Mouse (Mus musculus) heart, postnatal 36 days (tissue): ENCODE results near the gene Flt3l. TPM values are rescaled to one million over a fixed set of nuclear protein-coding genes. Genes with fewer than 3 reads are reported as not detected.
"Not testable (repeated sequence)": the region's sequence is repeated elsewhere in the genome, so short reads cannot be mapped to it uniquely, and the experiment has no call there.

Experiments
- DNase-seq, 2 experiments: peaks; one replicate each; pipeline ENCODE4 v3.0.0; 2021 to 2022
- intact Hi-C: fragments of 180-260 bp; cut with DNase I; formaldehyde crosslinking; loops from one replicate; pipeline ENCODE4 v1.15.1; 2025
- total RNA-seq, 2 experiments: library from RNA; stranded (reverse); gene quantifications; 2 replicates each; pipeline ENCODE4 v1.2.3; 2021

Gene Flt3l
- total RNA-seq, 2 experiments from 2014 or later = 7.0 to 16.1 TPM

DNA sequence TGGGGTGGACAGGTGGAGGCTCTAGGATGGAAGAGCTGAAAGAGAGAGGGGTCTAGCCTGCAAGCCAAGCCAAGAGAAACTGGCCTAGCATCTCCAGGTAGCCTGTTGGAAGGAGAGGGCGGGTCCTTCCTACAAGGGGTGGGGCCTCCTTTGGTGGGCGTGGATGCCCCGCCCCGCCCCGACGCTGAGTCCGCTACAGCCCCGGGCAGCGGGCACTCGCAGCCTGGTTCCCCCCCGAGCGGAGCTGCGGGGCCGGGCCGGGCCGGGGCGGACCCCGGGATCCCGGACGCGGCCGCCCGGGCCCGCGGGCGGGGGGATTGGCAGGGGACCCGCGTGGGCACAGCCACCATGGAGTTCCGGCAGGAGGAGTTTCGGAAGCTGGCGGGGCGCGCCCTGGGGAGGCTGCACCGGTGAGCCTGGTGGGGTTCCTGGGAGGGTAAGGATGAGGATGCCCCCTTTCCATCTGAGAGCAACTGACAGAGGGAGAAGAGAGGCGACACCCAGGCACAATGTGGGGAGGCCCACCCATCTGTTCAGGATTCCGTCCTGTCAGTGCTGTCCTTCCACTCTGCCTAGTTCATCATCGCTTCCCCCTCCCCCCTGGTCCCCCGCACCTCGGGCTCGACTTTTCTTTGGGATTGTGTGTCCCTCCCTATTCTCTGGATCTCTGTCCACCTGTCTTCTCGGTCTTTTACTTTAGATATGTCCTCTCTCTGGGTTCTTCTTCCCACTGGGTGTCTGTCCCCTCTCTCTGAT, 27.7 kb upstream of the Flt3l start, which contains the start of gene Slc17a7:
TSS of gene Slc17a7 (plus strand) at position 215 of the 756 bp plus-strand sequence.
- DNase-seq = no peak
- intact Hi-C loops = loop anchor here (2.0 kb wide), 1 partner anchor 135 kb away; no protein-coding TSS in a partner anchor

DNA sequence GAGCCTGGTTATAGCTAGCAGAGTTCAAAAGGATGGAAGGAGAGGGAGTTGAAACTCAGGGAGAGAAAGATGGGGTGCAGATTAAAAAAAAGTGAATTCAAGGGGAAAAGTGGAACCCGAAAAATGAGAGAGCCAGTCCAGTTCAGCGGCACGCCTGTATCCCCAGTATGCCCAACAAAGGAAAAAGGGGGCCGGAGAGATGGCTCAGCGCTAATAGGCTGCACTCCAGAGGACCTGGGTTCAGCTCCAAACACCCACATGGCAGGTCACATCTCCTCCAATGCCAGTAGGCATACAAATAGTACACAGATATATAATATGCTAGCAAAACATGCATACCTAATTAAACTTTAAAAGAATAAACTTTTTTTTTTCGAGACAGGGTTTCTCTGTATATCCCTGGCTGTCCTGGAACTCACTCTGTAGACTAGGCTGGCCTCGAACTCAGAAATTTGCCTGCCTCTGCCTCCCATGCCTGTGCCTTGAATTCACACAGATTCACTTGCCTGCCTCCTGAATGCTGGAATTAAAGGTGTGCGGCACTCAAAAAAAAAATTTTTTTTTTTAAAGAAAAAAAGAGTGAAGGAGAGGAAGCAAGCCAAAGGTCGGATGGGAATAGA, 26.9 kb upstream of the Flt3l start:
- intact Hi-C loops = loop anchor here (1.0 to 2.0 kb wide), 2 partner anchors 35 to 136 kb away; no protein-coding TSS in a partner anchor
- no peak for DNase-seq

DNA sequence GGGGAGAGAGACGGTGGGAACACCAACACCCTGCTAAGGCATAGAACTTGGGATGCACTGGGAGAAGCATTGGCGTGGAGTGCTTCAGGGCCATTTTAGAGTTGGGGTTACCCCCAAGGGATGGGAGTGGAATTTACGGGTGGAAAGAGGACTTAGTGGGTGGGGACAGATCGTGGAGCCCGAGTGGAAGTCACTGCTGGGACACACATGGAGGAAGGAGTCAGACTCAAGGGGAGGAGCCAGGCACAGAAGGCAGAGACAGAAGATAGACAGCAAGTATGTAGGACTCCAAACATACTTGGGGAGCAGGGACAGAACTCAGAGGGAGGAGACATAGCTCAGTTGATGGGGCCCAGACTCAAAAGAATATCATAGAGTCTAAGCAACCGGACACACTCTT, 26.3 kb upstream of the Flt3l start:
- no peak for DNase-seq
- intact Hi-C loops = loop anchor here (1.0 to 2.0 kb wide), 2 partner anchors 36 to 136 kb away; no protein-coding TSS in a partner anchor

DNA sequence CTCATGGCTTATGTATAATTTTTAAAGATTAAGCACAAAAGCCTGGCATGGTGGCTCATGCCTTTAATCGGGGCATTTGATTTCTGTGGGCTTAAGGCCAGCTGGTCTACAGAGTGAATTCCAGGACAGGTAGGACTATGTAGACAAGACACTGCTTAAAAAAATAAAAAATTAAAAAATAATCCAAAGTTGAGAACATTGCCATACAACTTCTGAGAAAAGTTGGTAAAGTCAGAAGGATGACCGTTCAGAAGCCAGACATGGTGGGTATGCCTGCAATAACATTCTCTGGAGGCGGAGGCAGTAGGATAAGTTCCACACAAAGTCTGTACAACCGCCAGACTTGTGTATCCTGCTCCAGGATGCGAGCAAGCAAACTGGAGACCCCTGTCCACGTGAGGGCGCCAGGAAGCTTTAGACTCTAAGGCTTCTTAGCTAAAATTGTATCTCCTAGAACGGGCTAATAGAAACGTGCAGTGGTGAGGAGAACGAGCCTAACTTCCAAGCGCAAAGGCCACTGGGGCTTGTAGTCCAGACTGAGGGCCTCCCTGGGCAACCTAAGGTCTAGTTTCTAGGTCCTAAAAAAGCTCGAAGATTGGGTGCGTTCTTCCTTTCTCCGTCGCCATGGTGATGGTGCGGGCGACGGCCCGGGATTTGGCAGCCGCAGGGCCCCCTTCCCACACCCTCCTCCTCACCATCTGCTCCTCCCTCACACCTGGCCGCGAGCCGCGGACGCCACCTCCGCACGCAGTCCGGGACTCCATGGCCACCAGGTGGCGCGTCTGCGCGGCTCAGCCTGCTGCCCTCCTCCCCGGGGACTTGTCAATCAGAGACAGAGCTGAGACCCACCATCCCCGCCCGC, 25.6 kb upstream of the Flt3l start:
- intact Hi-C loops = loop anchor here (1.0 to 2.0 kb wide), 2 partner anchors 36 to 137 kb away; no protein-coding TSS in a partner anchor
- DNase-seq = peak; percentile 91 to 92

DNA sequence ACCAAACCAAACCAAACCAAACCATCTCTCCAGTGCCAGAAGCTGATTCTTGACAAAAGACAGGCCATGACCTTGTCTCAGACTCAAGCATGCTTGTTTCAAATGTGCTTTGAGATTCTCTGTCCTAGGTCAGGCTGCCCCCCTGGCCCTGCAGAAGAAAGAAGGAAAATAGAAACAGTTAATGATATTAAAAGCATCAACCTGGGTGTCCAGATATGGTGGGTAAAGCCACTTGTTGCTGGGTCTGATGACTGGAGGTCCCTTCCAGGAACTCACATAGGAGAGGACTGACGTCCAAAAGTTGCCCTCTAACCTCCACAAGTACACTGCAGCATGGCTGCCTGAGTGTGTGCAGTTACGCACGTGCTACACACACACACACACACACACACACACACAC, 24.6 kb upstream of the Flt3l start:
- no peak for DNase-seq
- intact Hi-C loops = no loop called here

DNA sequence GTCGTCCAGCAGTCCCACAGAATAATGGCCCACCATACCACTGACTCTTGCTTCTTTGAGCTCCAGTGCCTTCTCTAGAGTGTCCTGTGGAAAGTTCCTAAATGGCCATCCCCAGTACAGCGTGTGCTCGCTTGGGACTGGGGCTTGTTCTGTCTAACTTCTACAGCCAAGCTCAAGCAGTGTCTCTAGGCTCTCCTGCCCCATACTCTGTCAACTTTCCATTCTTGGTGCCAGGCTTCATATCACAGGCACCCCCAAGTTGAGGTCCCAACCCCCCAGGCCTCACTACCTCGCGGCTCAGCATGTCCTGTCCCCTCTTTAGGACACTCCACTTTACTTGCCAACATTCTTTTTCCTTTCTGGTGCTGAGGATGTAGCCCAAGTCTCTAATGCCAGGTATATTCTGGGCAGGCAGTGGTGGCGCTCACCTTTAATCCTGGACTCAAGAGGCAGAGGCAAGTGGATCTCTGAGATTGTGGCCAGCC, 24.1 kb upstream of the Flt3l start:
- intact Hi-C loops = no loop called here
- no peak for DNase-seq

DNA sequence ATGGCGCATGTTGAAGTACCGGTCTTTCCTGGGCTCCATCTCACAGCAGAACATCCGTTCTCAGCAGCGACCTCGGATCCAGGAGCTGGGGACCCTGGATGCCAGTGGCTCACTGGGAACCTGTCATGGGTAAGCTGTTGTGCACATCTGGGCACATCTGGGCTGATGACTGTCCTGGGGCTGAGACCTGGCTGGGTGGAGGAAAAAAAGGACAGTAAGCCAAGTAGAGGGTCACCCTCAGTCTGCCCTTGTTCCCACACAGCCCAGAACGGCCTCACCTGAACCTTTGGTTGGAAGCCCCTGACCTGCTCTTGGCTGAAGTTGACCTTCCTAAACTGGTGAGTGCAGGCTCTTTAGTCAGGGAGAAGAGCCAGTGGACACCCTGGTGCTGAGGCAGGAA, 22.8 kb upstream of the Flt3l start:
- DNase-seq = no peak
- intact Hi-C loops = no loop called here

DNA sequence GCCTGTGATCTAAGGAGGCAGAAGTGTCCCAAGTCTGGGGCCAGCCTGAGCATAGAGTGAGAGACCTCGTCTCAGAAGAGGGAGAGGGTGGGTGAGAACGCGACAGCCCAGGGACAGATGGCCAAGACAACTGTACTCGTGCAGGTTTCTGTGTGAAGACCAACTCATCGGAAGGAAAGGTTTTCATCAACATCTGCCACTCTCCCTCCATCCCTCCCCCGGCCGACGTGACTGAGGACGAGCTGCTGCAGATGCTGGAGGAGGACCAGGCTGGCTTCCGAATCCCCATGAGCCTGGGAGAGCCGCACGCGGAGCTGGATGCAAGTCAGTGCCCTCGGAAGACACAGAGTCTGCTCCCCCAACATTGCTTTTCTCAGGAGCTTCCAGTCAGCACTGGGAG, 21.2 kb upstream of the Flt3l start:
- DNase-seq = no peak

DNA sequence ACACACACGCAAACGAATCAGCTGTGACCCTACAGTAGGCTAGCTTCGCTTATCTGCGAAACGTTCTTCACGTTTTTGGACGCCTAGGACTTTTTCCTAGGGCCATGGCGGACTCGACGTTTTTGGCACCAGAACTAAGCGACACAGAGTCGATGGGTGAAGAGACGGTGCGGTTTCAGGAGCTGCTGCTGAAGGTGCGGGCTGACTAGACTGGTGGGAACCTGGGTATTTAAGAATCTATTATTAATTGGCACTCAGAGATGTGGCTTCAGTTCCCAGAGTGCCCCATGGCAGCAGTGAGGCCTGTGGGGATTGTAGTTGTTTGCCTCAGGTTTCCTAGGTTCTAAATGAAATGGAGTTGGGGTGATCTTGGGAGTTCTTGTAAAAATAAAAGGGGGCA, 20.0 kb upstream of the Flt3l start:
- intact Hi-C loops = no loop called here
- no peak for DNase-seq

More for the DNA sequence above, 21.2 kb upstream of the Flt3l start:
- intact Hi-C loops = no loop called here

DNA sequence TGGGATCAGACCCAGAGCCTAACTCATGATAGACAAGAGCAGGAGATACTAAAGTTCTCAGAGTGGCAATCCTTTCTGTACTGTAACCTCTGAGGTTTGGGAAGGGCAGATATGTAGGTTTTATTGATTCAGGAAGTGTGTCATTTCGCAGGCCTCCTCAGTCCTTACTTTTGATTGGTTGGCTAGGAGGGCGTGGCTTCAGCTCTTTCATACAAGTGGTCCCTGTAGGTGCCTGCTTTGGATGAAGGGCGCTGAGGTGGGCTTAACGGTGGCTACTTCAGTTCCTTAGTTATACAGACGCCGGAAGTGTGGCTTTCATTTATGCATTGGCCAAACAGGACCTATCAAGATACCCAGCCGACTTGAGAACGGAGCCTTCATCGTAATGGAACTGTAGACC, 19.4 kb upstream of the Flt3l start:
- intact Hi-C loops = no loop called here
- no peak for DNase-seq

DNA sequence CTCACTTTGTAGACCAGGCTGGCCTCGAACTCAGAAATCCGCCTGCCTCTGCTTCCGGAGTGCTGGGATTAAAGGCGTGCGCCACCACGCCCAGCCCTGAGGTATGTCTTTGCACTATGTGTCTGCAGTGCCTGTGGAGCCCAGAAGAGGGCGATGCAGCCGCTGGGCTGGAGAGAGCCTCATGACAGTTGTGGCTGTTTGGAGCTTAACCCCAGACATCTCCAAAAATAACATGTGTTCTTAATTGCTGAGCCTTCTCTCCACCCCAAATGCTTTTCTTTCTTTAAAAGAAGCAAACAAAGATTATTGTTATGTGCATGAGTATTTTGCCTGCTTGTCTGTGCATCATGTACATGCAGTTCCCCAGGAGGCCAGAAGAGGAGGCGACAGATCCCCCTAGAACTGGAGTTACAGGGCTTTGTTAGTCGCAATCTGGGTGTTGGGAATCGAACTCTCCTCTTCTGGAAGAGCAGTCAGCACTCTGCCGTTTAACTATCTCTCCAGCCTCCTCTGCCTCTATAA, 18.8 kb upstream of the Flt3l start:
- intact Hi-C loops = loop anchor here (1.0 kb wide), 1 partner anchor 27 kb away; the partner anchor contains the start of gene Rpl13a
- DNase-seq = peak; percentile 52 to 56

DNA sequence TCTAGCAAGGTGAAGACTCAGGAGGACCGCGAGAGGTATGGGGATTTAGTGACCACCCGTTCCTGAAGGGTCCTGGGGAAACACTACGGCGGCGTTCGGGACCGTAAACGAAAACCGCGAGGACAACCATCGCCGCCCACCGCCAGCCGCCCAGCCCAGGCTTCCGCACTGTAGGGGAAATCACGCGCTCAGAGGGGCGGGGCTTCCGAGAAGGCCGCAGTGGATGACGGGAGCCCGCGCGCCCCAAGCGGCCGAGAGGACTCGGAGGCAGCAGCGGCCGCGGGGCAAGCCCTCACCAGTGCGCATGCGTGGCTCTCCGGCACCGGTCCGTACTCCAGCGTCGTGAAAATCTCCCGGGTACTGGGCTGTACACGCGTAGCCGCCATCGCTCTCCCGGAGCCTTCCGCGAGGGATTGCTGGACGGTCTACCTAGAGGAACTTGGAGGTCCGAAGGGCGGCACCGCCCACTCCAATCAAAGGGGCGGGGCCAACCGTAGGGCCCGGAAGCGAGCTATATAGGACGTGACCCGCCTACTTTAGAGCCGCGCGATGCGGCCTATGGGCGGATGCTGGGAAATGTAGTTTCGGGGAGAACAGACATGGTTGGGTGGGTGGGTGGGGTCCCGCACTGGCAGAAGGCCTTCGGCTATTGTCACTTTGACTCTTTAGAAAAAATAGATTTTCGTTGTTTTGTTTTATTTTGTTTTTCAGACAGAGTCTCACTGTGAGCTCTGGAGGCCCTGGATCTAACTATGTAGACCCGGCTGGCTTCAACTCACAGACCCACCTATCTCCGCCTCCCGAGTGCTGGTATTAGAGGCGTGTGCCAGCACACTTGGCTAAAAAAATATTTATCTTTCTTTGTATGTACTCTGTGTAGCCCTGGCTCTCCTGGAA, 18.1 kb upstream of the Flt3l start, which contains the start of the genes Pih1d1 and Aldh16a1:
TSS of gene Pih1d1 (plus strand) at position 208 of the 897 bp plus-strand sequence.
TSS of gene Aldh16a1 (minus strand) at position 489 of the 897 bp plus-strand sequence.
- DNase-seq = peak; percentile 96 to 99
- intact Hi-C loops = loop anchor here (1.0 kb wide), 1 partner anchor 26 kb away; the partner anchor contains the start of gene Rpl13a

DNA sequence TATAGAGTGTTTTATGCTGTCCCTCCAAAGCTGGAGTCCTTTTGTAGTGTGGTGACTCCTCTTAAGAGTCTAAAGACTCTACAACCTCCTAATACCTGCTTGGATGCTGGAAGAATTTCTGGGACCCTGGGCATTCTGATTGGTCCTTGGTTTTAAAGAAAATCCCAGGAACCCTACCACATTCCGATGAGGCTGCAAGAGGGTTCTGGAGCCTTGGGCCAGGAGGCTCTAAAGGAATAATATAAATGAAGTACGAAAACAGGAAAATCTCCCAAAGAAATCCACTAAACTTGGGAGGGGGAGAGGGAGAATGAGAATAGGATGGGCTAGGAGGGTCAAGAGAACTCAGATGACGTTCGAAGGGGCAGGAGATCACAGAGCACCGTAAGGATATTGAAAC, 17.4 kb upstream of the Flt3l start:
- no peak for DNase-seq
- intact Hi-C loops = no loop called here

DNA sequence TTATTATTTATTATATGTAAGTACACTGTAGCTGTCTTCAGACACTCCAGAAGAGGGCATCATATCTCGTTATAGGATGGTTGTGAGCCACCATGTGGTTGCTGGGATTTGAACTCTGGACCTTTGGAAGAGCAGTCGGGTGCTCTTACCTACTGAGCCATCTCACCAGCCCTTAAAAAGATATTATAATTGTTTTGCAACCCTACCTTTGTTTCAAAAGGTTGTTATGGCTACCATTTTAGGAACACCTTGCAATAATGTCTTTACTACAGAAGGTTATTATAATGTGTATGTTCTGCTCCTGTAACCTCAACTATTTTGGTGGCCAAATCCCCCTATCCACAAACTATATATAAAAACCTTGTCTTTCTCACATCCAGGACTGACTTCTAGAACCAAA, 16.8 kb upstream of the Flt3l start:
- intact Hi-C loops, DNase-seq: not testable (repeated sequence)

DNA sequence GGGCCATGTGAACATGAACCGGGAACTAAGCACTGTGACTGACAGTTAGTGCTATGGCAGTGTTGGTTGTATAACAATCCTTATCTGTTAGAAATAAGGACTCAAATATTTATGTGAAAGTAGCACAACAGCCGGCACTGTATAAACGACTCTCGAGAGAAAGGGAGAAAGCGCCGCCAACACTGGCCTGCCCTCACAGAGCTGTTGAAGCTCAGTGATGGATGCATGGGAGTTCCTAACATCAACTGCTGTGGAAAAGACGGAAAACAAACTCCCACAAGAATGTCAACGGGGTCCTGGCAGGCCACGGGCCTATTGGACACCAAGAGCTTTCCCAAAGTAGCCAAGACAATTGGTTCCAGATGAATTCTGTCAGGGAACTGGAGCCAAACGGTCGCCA, 15.1 kb upstream of the Flt3l start:
- peak in 1 of 2 experiments; percentile 55 for DNase-seq
- intact Hi-C loops = no loop called here

DNA sequence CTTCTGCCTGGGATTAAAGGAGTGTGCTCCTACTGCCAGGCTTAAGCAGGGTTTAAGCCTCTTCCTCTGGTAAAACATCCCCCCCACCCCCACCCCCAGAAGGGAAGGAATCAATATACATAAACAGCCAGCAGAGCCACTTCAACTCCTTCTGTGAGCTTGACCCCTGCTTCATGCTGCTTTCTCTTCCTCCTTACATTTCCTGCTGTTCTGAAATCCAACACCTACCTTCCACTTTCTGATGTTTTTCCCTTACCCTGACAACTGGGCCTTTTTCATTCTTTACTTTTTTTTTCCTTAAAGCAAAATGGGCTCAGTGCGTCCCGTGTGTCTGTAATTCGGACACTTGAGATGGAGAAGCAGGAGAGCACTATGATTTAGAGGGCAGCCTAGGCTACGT, 14.1 kb upstream of the Flt3l start:
- DNase-seq = no peak
- intact Hi-C loops = no loop called here

DNA sequence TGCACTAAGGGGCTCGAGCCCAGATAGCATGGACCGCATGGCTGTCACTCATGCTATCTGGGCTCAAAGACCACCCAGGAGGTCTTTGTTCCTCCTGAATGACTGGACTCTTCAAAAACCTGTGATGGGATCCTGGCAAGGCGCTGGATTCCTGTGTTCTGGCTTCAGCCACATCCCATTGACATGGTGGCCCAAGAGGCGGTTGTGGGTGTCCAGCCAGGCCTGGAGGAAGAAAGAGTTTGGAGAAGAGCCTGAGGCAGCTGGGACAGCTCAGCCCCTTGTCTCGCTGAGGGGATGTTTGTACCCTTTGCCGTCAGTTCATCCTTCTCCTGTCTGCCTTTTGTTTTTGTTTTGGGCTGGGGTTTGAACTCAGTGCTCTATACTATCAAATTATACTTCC, 13.3 kb upstream of the Flt3l start:
- intact Hi-C loops = no loop called here
- DNase-seq = peak; percentile 54 to 55

DNA sequence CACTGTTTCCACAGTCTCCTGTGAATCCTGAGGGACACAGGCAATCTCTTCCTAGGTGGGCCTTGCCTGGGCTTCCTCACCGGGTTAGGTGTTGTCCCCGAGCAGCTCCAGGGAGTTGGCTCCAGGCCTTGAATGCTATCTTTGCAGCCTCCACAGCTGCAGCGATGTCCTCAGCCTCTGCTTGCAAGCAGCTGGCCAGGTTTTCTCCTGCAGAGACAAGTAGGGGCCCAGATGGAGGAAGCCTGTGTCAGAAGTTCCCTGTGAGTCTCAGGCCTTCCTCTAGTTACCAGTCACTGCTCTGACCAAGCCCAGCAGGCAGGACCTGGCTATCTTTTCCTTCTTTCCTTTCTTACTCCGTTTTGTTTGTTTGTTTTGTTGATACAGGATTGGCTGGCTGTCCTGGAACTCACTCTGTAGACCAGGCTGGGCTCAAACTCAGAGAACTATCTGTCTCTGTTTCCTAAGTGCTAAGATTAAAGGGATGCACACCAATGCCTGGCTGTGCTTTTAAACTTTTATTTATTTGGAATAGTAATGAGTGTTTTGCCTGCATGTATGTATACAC, 12.4 kb upstream of the Flt3l start:
- no peak for DNase-seq
- intact Hi-C loops = no loop called here

DNA sequence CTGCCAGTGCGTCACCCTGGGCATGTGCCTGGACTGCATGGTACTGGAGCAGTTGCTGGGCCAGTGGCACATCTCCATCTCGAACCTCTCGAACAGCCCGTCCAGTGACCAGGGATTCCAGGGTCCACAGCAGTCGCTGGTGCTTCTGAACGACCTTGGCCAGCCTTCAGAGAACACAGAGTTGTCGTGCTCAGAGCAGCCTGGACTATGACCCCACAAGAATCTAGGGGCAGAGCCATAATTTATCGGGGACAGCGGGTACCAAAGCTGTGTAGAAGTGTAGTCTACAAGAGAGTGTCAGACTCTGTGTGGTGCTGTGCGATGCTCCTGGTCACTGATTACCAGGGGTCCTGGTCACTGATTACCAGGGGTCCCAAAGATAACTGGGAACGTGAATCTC, 11.7 kb upstream of the Flt3l start:
- no peak for DNase-seq
- intact Hi-C loops = no loop called here
